Mouse (Mus musculus): ENCODE measurements around the gene Mccc1. TPM values are rescaled to one million over a fixed set of nuclear protein-coding genes. Genes with fewer than 3 reads are reported as not detected.

Gene Mccc1
- polyA plus RNA-seq, 1 experiment from 2014 or later = 27.4 TPM

Other genes with a start within 250 kb of the Mccc1 start
- gene Atp11b, start 246.6 kb downstream of the Mccc1 start, polyA plus RNA-seq (2015; fragmentation: Nextera tagmentation; extraction: Ambion mirVana) = 40.0 and 44.3 TPM in 2 replicates
- gene Dcun1d1, start 63.2 kb downstream of the Mccc1 start, polyA plus RNA-seq (2015; fragmentation: Nextera tagmentation; extraction: Ambion mirVana) = 107 and 111 TPM in 2 replicates
- not detected in 2 replicates for gene Ccdc144b, start 52.9 kb upstream of the Mccc1 start, polyA plus RNA-seq (2015; fragmentation: Nextera tagmentation; extraction: Ambion mirVana)
- gene Acad9, start 65.3 kb upstream of the Mccc1 start, polyA plus RNA-seq (2015; fragmentation: Nextera tagmentation; extraction: Ambion mirVana) = 89.5 and 102 TPM in 2 replicates
- 15.0 and 16.7 TPM in 2 replicates for gene D3Ertd254e, start 150.3 kb upstream of the Mccc1 start, polyA plus RNA-seq (2015; fragmentation: Nextera tagmentation; extraction: Ambion mirVana)
- gene Qrfpr, start 221.6 kb upstream of the Mccc1 start, polyA plus RNA-seq (2015; fragmentation: Nextera tagmentation; extraction: Ambion mirVana) = 1.5 and 2.3 TPM in 2 replicates